Mouse (Mus musculus) stomach, postnatal 0 days (tissue): ENCODE results near the gene Ifi27l2b.

Experiments
- CTCF ChIP-seq: IDR thresholded peaks from 2 replicates; pipeline ENCODE4 v1.5.1; 2016; ENCODE audit warnings: antibody characterized with exemption, low read depth, mild to moderate bottlenecking, moderate library complexity
- EP300 ChIP-seq: optimal IDR thresholded peaks from 2 replicates; pipeline ENCODE3; 2016; ENCODE audit warnings: antibody characterized with exemption

DNA sequence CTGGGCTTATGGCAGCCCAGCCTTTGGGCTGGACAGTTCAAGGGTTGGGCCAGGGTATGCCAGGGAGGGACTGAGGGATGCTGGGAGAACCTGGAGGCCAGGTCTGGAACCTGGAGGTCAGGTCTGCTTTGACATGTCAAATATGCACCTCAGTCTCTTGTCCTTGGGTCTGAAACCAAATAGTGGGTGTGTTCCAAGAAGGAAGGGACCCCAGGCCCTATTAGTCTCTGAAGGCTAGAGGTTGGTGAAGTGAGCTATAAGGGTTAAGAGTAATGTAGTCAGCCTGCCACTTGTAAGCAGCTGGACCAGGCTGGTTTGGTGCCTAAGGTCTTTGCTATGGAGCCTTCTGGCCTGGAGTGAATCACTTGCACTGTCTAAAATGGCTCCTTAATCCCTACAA is 22.2 kb downstream of the Ifi27l2b start:
- TF ChIP-seq CTCF (no peak), EP300 (no peak)
